Mouse (Mus musculus) ES-Bruce4 (cell line): ENCODE results near the gene Trex1.

Source experiments
- CTCF ChIP-seq: IDR thresholded peaks from one replicate; pipeline ENCODE4 v1.8.1; 2011; ENCODE audit warnings: low read depth, low read length
- EP300 ChIP-seq: IDR thresholded peaks from 2 replicates; pipeline ENCODE4 v1.6.1; 2011; ENCODE audit warnings: low read depth, low read length; ENCODE audit not compliant: insufficient read depth
- POLR2A ChIP-seq: IDR thresholded peaks from one replicate; pipeline ENCODE4 v1.8.1; 2011; ENCODE audit warnings: low read length; ENCODE audit not compliant: insufficient read depth

DNA sequence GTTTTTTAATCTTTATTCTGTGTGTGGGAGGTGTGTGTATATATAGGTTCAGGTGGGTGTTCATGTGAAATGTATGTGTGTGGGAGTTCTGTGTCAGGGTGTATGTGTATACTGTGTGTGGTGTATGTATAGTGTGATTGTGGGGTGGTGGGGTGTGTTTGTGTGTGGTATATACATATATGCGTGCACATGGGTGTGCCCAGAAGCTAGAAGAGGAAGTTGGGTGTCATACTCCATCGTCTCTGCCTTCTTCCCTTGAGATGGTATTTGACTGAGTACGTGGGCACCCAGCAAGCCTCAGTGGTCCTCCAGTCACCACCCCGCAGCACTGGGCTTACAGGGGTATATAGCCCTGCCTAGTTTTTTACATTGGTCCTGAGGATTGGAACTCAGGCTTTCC, 38.1 kb downstream of the Trex1 start:
- TF ChIP-seq CTCF, result no peak
- no peak for TF ChIP-seq POLR2A
- no peak for TF ChIP-seq EP300
